ENCODE assay signal across 1 mouse cellular context in the genomic region with DNA sequence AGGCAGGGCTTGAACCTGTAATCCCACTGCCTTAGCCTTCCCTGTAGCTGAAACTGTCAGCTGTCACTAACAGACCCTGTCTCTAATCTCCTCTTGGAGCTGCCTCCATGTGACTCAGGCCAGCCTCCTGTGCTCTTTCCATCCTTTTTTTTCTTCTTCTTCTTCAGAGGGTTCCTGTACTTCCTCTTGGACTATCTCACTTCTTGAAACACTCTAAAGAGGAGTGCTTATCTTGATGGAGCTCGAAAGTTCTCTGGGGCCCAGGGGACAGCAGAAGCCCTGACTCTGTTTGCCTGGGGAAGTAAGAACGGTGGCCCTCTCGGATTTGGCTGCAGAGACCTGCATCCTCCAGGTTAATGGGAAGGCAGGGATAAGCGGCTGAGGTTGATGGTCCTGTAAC.
TF ChIP-seq lines count a peak whose summit lies in the region.

No protein-coding gene starts in this region.

TF ChIP-seq in MEL, 35 proteins besides CTCF, POLR2A, EP300 and RAD21:
- peak; percentile 92 for TF ChIP-seq ZNF384 (IDR thresholded peaks at IDR 0.05; ENCODE audit: low read depth, low read length)
- TF ChIP-seq BHLHE40 (IDR thresholded peaks at IDR 0.05; ENCODE audit: borderline replicate concordance, low read depth, low read length): 0 out of 2 replicates have a peak, but pooled peaks have one; percentile 13
- peak; percentile 89 for TF ChIP-seq MXI1 (IDR thresholded peaks at IDR 0.05; ENCODE audit: low read depth, low read length)
- no peak for TF ChIP-seq CHD1 (IDR thresholded peaks at IDR 0.05; ENCODE audit: low read depth, low read length)
- no peak for TF ChIP-seq USF2 (IDR thresholded peaks at IDR 0.05; ENCODE audit: borderline replicate concordance in 1 of 2, insufficient read depth in 1 of 2, low read depth in 1 of 2, low read length in 2 of 2)
- no peak for TF ChIP-seq CHD2 (IDR thresholded peaks at IDR 0.05; ENCODE audit: low read length)
- peak; percentile 61; the same call in 1 of the 2 replicates for TF ChIP-seq MAX (IDR thresholded peaks at IDR 0.05; ENCODE audit: low read length)
- no peak for TF ChIP-seq KAT2A (conservative IDR thresholded peaks at IDR 0.05; ENCODE audit: low read depth, low read length)
- peak; percentile 81 for TF ChIP-seq ETS1 (IDR thresholded peaks at IDR 0.05; ENCODE audit: low read depth, low read length)
- TF ChIP-seq ZC3H11A (IDR thresholded peaks at IDR 0.05; ENCODE audit: low read depth, low read length): no peak
- peak; percentile 96 for TF ChIP-seq GATA1 (IDR thresholded peaks at IDR 0.05; ENCODE audit: low read depth, low read length)
- TF ChIP-seq JUND (IDR thresholded peaks at IDR 0.05; ENCODE audit: low read depth, low read length): no peak
- TF ChIP-seq MAFK (IDR thresholded peaks at IDR 0.05; ENCODE audit: borderline replicate concordance, low read depth, low read length): no peak
- TF ChIP-seq SIN3A (IDR thresholded peaks at IDR 0.05; ENCODE audit: low read length): peak; percentile 81
- peak; percentile 84 for TF ChIP-seq MYC (IDR thresholded peaks at IDR 0.05; ENCODE audit: low read depth, low read length)
- TF ChIP-seq TAL1 (IDR thresholded peaks at IDR 0.05; ENCODE audit: low read length): no peak
- TF ChIP-seq TBP (IDR thresholded peaks at IDR 0.05; ENCODE audit: low read depth, low read length): 0 out of 2 replicates have a peak, but pooled peaks have one; percentile 23
- no peak for TF ChIP-seq POLR2AphosphoS5 (IDR thresholded peaks at IDR 0.05; ENCODE audit: borderline replicate concordance, low read depth, low read length)
- no peak for TF ChIP-seq NELFE (IDR thresholded peaks at IDR 0.05; ENCODE audit: low read depth, low read length)
- no peak for TF ChIP-seq MEF2A (IDR thresholded peaks at IDR 0.05; ENCODE audit: extremely low read depth, insufficient replicate concordance, low read depth, low read length, poor library complexity, severe bottlenecking)
- no peak for TF ChIP-seq MAZ (IDR thresholded peaks at IDR 0.05; ENCODE audit: low read depth, low read length)
- TF ChIP-seq HCFC1 (IDR thresholded peaks at IDR 0.05; ENCODE audit: low read depth, low read length): no peak
- TF ChIP-seq USF1 (IDR thresholded peaks at IDR 0.05; ENCODE audit: low read depth, low read length): peak; percentile 87
- TF ChIP-seq ZKSCAN1 (IDR thresholded peaks at IDR 0.05; ENCODE audit: low read depth, low read length): no peak
- TF ChIP-seq POLR2AphosphoS2 (IDR thresholded peaks at IDR 0.05; ENCODE audit: low read length): no peak
- no peak for TF ChIP-seq UBTF (IDR thresholded peaks at IDR 0.05; ENCODE audit: borderline replicate concordance, insufficient read depth, low read depth, low read length)
- no peak for TF ChIP-seq GABPA (IDR thresholded peaks at IDR 0.05; ENCODE audit: low read depth, low read length)
- TF ChIP-seq ZMIZ1 (IDR thresholded peaks at IDR 0.05; ENCODE audit: low read depth, low read length): no peak
- TF ChIP-seq TCF12 (IDR thresholded peaks at IDR 0.05; ENCODE audit: low read depth, low read length): peak; percentile 73
- no peak for TF ChIP-seq E2F4 (IDR thresholded peaks at IDR 0.05; ENCODE audit: borderline replicate concordance, low read depth, low read length)
- TF ChIP-seq SMC3 (IDR thresholded peaks at IDR 0.05; ENCODE audit: low read depth, low read length): peak; percentile 25; the same call in 1 of the 2 replicates
- no peak for TF ChIP-seq MYB (IDR thresholded peaks at IDR 0.05; ENCODE audit: low read depth, low read length)
- no peak for TF ChIP-seq NRF1 (IDR thresholded peaks at IDR 0.05; ENCODE audit: insufficient read depth, low read depth, low read length, poor library complexity, severe bottlenecking)
- TF ChIP-seq ELF1 (IDR thresholded peaks at IDR 0.05; ENCODE audit: low read depth, low read length): peak; percentile 53; the same call in 1 of the 2 replicates
- TF ChIP-seq RCOR1 (IDR thresholded peaks at IDR 0.05; ENCODE audit: low read depth, low read length): peak; percentile 76
